Mouse (Mus musculus): ENCODE results near the gene Syk. TPM values are rescaled to one million over a fixed set of nuclear protein-coding genes. Genes with fewer than 3 reads are reported as not detected.
A peak's percentile ranks its signal among the peaks of the same experiment; 100 is the strongest.

The Syk gene
- polyA plus RNA-seq, 1 experiment from 2014 or later: 2.6 TPM

- no peak overlapping the region for H3K4me3 ChIP-seq (ENCODE audit: low read depth, low read length)
- no peaks in the 10 kb centered on the region for H3K27me3 ChIP-seq (ENCODE audit: control insufficient read depth, insufficient read depth, low read length)
- no peaks in the 10 kb centered on the region for H3K9me3 ChIP-seq (replicated peaks; ENCODE audit: control insufficient read depth, low read length)
- H3K9ac ChIP-seq (replicated peaks; ENCODE audit: low read length): no peak overlapping the region
- 46% methylated on average over 11 of the region's 12 CpGs for WGBS
- DNase-seq (ENCODE audit: low spot score) (peak; percentile 93), ATAC-seq (replicated peaks; ENCODE audit: insufficient number of reproducible peaks, low FRiP score, low TSS enrichment, low read depth) (no peak)
- no peaks in the 10 kb centered on the region for H3K4me1 ChIP-seq (ENCODE audit: control insufficient read depth, insufficient read depth, low read length)
- H3K36me3 ChIP-seq (replicated peaks; ENCODE audit: control insufficient read depth, insufficient read depth, low read depth, low read length): no peaks in the 10 kb centered on the region
- H3K4me2 ChIP-seq (ENCODE audit: low read depth, low read length): no peak overlapping the region
- no peak overlapping the region for H3K27ac ChIP-seq (replicated peaks; ENCODE audit: low read depth, low read length)
These were observed 68.6 kb downstream of the Syk start for GRCm38 (mm10) chr13:52651383-52652252.

- Histone ChIP-seq H3K36me3 (replicated peaks; ENCODE audit: control insufficient read depth, insufficient read depth, low read depth, low read length) (no peaks in the 10 kb centered on the region), H3K4me3 (ENCODE audit: low read depth, low read length) (no peak overlapping the region), H3K9ac (replicated peaks; ENCODE audit: low read length) (no peak overlapping the region), H3K27ac (replicated peaks; ENCODE audit: low read depth, low read length) (no peak overlapping the region), H3K4me2 (ENCODE audit: low read depth, low read length) (no peak overlapping the region), H3K4me1 (ENCODE audit: control insufficient read depth, insufficient read depth, low read length) (no peaks in the 10 kb centered on the region), H3K9me3 (replicated peaks; ENCODE audit: control insufficient read depth, low read length) (no peaks in the 10 kb centered on the region), H3K27me3 (ENCODE audit: control insufficient read depth, insufficient read depth, low read length) (no peaks in the 10 kb centered on the region)
- ATAC-seq (replicated peaks; ENCODE audit: insufficient number of reproducible peaks, low FRiP score, low TSS enrichment, low read depth) (no peak), DNase-seq (ENCODE audit: low spot score) (no peak)
- 84% methylated on average over 8 of the region's 8 CpGs for WGBS
These were observed 69.3 kb downstream of the Syk start for GRCm38 (mm10) chr13:52652253-52652628.

DNA sequence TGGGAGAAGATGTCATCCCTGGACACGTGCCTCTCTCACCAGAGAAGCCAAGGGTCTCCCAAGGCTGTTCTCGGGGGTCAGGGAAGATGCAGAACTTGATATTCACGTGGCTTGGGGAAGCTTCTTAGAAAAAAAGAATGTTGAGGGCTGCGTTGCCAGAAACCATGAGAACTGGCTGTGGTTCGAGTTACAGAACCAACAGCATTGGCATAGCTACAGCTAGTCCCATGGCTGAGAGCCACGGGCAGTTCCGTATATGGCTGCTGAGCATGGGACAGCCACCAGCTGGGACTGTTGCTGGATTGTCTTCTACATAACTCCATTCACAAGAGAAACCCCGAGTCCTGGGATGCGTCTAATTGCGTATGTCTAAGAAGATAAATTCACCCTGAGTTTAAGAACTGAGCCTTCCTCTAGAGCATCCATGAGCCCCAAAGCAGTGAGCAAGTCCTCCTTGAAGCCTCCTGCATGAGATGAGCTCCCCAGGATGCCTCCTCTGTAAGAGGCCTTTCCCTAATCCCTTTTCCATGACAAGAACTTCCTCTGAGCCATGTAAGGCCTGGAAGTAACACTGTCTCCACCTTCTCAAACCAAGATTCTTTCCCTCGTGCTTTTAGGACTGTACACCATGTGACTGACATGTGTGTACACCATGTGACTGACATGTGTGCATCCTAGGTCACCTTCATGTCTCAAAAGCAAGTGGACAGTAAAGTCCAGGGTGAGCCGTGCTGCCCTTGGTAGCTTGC is 71.3 kb downstream of the Syk start:
- Histone ChIP-seq H3K9me3 (replicated peaks; ENCODE audit: control insufficient read depth, low read length) (no peaks in the 10 kb centered on the region), H3K36me3 (replicated peaks; ENCODE audit: control insufficient read depth, insufficient read depth, low read depth, low read length) (no peaks in the 10 kb centered on the region), H3K27ac (replicated peaks; ENCODE audit: low read depth, low read length) (no peak overlapping the region), H3K4me1 (ENCODE audit: control insufficient read depth, insufficient read depth, low read length) (no peaks in the 10 kb centered on the region), H3K4me3 (ENCODE audit: low read depth, low read length) (no peak overlapping the region), H3K9ac (replicated peaks; ENCODE audit: low read length) (no peak overlapping the region), H3K4me2 (ENCODE audit: low read depth, low read length) (no peak overlapping the region), H3K27me3 (ENCODE audit: control insufficient read depth, insufficient read depth, low read length) (no peaks in the 10 kb centered on the region)
- no peak for ATAC-seq (replicated peaks; ENCODE audit: insufficient number of reproducible peaks, low FRiP score, low TSS enrichment, low read depth)
- 73% methylated on average over 12 of the region's 12 CpGs for WGBS
- DNase-seq (ENCODE audit: low spot score): no peak

DNA sequence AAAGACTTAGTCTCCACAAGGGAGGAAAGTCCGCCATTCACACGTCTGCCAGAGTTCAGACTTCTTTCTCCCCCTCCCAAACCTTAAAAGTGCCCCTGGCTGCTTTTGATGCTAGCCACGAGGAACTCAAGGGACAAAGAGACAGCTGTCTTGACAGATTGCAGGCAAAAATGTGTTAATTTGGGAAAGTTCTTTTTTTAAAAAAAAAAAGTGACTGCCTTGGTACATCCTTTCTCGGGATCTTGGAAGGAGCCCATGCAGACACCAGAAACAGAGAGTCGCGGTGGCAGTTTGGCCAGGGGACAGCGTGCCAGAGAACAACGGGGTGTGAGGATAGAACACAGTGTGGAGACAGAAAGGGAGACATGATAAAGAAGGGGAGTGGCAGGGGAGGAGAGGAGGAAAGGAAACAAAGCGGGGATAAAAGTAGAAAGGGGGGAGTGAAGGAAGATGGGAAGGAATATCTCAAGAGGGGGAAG is 71.9 kb downstream of the Syk start:
- no peak overlapping the region for H3K27ac ChIP-seq (replicated peaks; ENCODE audit: low read depth, low read length)
- H3K4me2 ChIP-seq (ENCODE audit: low read depth, low read length): no peak overlapping the region
- H3K9me3 ChIP-seq (replicated peaks; ENCODE audit: control insufficient read depth, low read length): no peaks in the 10 kb centered on the region
- H3K9ac ChIP-seq (replicated peaks; ENCODE audit: low read length): no peak overlapping the region
- no peak overlapping the region for H3K4me3 ChIP-seq (ENCODE audit: low read depth, low read length)
- no peak for DNase-seq (ENCODE audit: low spot score)
- H3K4me1 ChIP-seq (ENCODE audit: control insufficient read depth, insufficient read depth, low read length): no peaks in the 10 kb centered on the region
- H3K36me3 ChIP-seq (replicated peaks; ENCODE audit: control insufficient read depth, insufficient read depth, low read depth, low read length): no peaks in the 10 kb centered on the region
- no peak for ATAC-seq (replicated peaks; ENCODE audit: insufficient number of reproducible peaks, low FRiP score, low TSS enrichment, low read depth)
- WGBS: 46% methylated on average over 9 of the region's 9 CpGs
- no peaks in the 10 kb centered on the region for H3K27me3 ChIP-seq (ENCODE audit: control insufficient read depth, insufficient read depth, low read length)

GRCm38 (mm10) chr13:52657966-52658365 is 75.0 kb downstream of the Syk start:
- Histone ChIP-seq H3K9ac (replicated peaks; ENCODE audit: low read length) (no peak overlapping the region), H3K4me3 (ENCODE audit: low read depth, low read length) (no peak overlapping the region), H3K27ac (replicated peaks; ENCODE audit: low read depth, low read length) (no peak overlapping the region), H3K36me3 (replicated peaks; ENCODE audit: control insufficient read depth, insufficient read depth, low read depth, low read length) (no peaks in the 10 kb centered on the region), H3K4me1 (ENCODE audit: control insufficient read depth, insufficient read depth, low read length) (no peaks in the 10 kb centered on the region), H3K9me3 (replicated peaks; ENCODE audit: control insufficient read depth, low read length) (no peaks in the 10 kb centered on the region), H3K27me3 (ENCODE audit: control insufficient read depth, insufficient read depth, low read length) (no peaks in the 10 kb centered on the region), H3K4me2 (ENCODE audit: low read depth, low read length) (no peak overlapping the region)
- ATAC-seq (replicated peaks; ENCODE audit: insufficient number of reproducible peaks, low FRiP score, low TSS enrichment, low read depth) (no peak), DNase-seq (ENCODE audit: low spot score) (no peak)
- WGBS: 90% methylated on average over 7 of the region's 7 CpGs

DNA sequence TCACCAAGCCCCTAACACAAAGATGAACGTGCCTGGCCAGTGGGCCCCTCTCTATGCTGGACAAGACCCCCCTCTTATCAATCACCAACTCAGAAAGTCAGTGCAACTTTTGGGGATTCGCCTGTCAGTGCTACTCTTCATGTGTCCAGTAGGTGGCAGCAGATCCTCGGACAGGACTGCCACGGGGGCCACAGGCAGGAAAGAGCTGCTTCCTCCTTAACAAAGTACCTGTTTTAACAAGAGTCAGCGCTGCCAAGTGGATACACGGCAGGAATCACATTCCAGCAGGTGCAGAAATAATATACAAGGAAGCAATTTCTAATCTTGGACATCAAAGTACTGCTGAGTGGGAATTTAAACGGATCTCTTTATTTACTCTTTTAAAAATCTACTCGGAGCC is 75.5 kb downstream of the Syk start:
- DNase-seq (ENCODE audit: low spot score) (peak; percentile 78), ATAC-seq (replicated peaks; ENCODE audit: insufficient number of reproducible peaks, low FRiP score, low TSS enrichment, low read depth) (no peak)
- H3K4me2 ChIP-seq (ENCODE audit: low read depth, low read length): no peak overlapping the region
- no peak overlapping the region for H3K27ac ChIP-seq (replicated peaks; ENCODE audit: low read depth, low read length)
- no peaks in the 10 kb centered on the region for H3K27me3 ChIP-seq (ENCODE audit: control insufficient read depth, insufficient read depth, low read length)
- no peaks in the 10 kb centered on the region for H3K36me3 ChIP-seq (replicated peaks; ENCODE audit: control insufficient read depth, insufficient read depth, low read depth, low read length)
- H3K9me3 ChIP-seq (replicated peaks; ENCODE audit: control insufficient read depth, low read length): no peaks in the 10 kb centered on the region
- no peaks in the 10 kb centered on the region for H3K4me1 ChIP-seq (ENCODE audit: control insufficient read depth, insufficient read depth, low read length)
- 9% methylated on average over 8 of the region's 8 CpGs for WGBS
- no peak overlapping the region for H3K9ac ChIP-seq (replicated peaks; ENCODE audit: low read length)
- no peak overlapping the region for H3K4me3 ChIP-seq (ENCODE audit: low read depth, low read length)

GRCm38 (mm10) chr13:52659171-52659665 is 76.2 kb downstream of the Syk start:
- Histone ChIP-seq H3K9ac (replicated peaks; ENCODE audit: low read length) (no peak overlapping the region), H3K27me3 (ENCODE audit: control insufficient read depth, insufficient read depth, low read length) (no peaks in the 10 kb centered on the region), H3K9me3 (replicated peaks; ENCODE audit: control insufficient read depth, low read length) (no peaks in the 10 kb centered on the region), H3K4me3 (ENCODE audit: low read depth, low read length) (no peak overlapping the region), H3K36me3 (replicated peaks; ENCODE audit: control insufficient read depth, insufficient read depth, low read depth, low read length) (no peaks in the 10 kb centered on the region), H3K4me1 (ENCODE audit: control insufficient read depth, insufficient read depth, low read length) (no peaks in the 10 kb centered on the region), H3K27ac (replicated peaks; ENCODE audit: low read depth, low read length) (no peak overlapping the region), H3K4me2 (ENCODE audit: low read depth, low read length) (no peak overlapping the region)
- 81% methylated on average over 11 of the region's 11 CpGs for WGBS
- DNase-seq (ENCODE audit: low spot score): no peak
- ATAC-seq (replicated peaks; ENCODE audit: insufficient number of reproducible peaks, low FRiP score, low TSS enrichment, low read depth): no peak

DNA sequence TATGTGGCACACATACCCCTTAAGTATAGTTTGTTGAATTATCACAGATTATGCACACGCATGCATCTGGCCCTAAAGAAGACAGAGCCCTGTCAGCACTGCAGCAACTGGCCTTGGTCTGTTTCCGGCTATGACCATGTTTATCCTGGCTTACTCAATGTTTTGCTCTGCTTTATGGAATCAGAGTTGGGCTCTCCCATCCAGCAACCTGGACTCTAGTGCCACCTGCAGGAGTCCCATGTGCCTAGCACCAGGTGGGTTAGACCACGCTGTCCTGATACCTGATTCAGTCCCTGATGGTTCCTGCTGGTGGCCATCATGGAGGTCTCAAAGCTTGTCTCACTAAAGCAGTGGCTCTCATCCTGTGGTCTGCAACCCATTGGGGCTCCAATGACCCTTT is 86.9 kb downstream of the Syk start:
- Histone ChIP-seq H3K9me3 (replicated peaks; ENCODE audit: control insufficient read depth, low read length) (no peaks in the 10 kb centered on the region), H3K27me3 (ENCODE audit: control insufficient read depth, insufficient read depth, low read length) (no peaks in the 10 kb centered on the region), H3K4me2 (ENCODE audit: low read depth, low read length) (no peak overlapping the region), H3K27ac (replicated peaks; ENCODE audit: low read depth, low read length) (no peak overlapping the region), H3K4me3 (ENCODE audit: low read depth, low read length) (no peak overlapping the region), H3K9ac (replicated peaks; ENCODE audit: low read length) (no peak overlapping the region), H3K4me1 (ENCODE audit: control insufficient read depth, insufficient read depth, low read length) (no peaks in the 10 kb centered on the region), H3K36me3 (replicated peaks; ENCODE audit: control insufficient read depth, insufficient read depth, low read depth, low read length) (no peaks in the 10 kb centered on the region)
- no peak for DNase-seq (ENCODE audit: low spot score)
- ATAC-seq (replicated peaks; ENCODE audit: insufficient number of reproducible peaks, low FRiP score, low TSS enrichment, low read depth): no peak
- 59% methylated on average over 3 of the region's 3 CpGs for WGBS

Measured in embryonic facial prominence, embryonic 11.5 days (tissue).